In the genomic region with DNA sequence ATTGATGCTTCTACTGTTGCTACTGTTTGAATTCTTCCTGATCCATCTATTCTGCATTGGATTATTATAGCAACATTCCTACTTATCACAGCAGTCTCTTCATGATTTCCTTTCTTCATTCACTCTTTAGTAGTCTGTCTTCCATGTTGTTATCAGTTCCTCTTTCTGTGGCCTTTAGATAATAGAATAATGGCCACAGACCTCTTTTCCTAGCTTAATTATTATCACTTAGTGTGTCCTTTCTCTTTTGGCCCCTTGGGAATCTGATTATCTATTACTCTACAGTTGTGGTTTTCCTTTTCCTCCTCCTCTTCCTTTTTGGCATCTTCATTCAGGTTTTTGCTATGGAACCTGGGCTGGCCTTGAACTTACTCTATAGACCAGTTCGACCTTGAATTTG, we compare ENCODE assay signal across 15 mouse cellular contexts.
"Had no signal": no experiment of that assay in that cellular context is flagged by ENCODE, and none has a peak within 500 bp of the region (broad histone marks: within the 10 kb centered on the region; RNA-seq: fewer than 3 reads in every experiment).

No protein-coding gene starts in this region.

- DNase-seq: liver, postnatal 0 days; lung, adult 2 months; lung, postnatal 14 days; lung, postnatal 36 days; midbrain, embryonic 14.5 days; retina, postnatal 1 day; right cerebral cortex, adult 18-20 months; right cerebral cortex, postnatal 25 days; right cerebral cortex, postnatal 4 days; spleen, adult 18-20 months; thymus, adult 18-20 months; thymus, postnatal 25 days; thymus, postnatal 4 days had no signal

- ATAC-seq: liver, postnatal 0 days; lung, postnatal 0 days; midbrain, embryonic 16.5 days had no signal
